Mouse (Mus musculus) testis, adult 2 months (tissue): ENCODE data around the gene Tpbgl.

ENCODE experiments used
- CTCF ChIP-seq: fragments of 200-500 bp; IDR thresholded peaks from 2 replicates; pipeline ENCODE4 v1.5.1; 2012; ENCODE audit warnings: low read depth, mild to moderate bottlenecking, inconsistent platforms, low read length, moderate library complexity; ENCODE audit not compliant: control insufficient read depth, insufficient read depth, insufficient replicate concordance
- POLR2A ChIP-seq: fragments of 200-500 bp; IDR thresholded peaks from 2 replicates; pipeline ENCODE4 v1.6.1; 2012; ENCODE audit warnings: low read depth, mild to moderate bottlenecking, inconsistent platforms, low read length, moderate library complexity; ENCODE audit not compliant: control insufficient read depth

GRCm38 (mm10) chr7:99670915-99671314 lies 44.0 kb upstream of the Tpbgl start:
- TF ChIP-seq CTCF: no peak
- TF ChIP-seq POLR2A: no peak
